Mouse (Mus musculus) lung, adult 2 months (tissue): ENCODE measurements around the gene Rxylt1. TPM values are rescaled to one million over a fixed set of nuclear protein-coding genes. Genes with fewer than 3 reads are reported as not detected.

Source experiments
- DNase-seq: peaks from one replicate; pipeline ENCODE4 v3.0.0; 2022
- H3K4me1 ChIP-seq: fragments of 200-500 bp; 2 replicates; pipeline ENCODE4 v1.6.1; 2011; ENCODE audit warnings: low read length; ENCODE audit not compliant: control insufficient read depth, insufficient read depth
- H3K4me3 ChIP-seq: fragments of 200-500 bp; replicated peaks from 2 replicates; pipeline ENCODE3; 2011; ENCODE audit warnings: low read depth, mild to moderate bottlenecking, control low read depth, low read length; ENCODE audit errors: extremely low read depth
- CTCF ChIP-seq: fragments of 200-500 bp; IDR thresholded peaks from 2 replicates; pipeline ENCODE4 v1.5.1; 2011; ENCODE audit warnings: mild to moderate bottlenecking, low read length, control low read depth; ENCODE audit not compliant: insufficient read depth
- POLR2A ChIP-seq: fragments of 200-500 bp; IDR thresholded peaks from 2 replicates; pipeline ENCODE4 v1.6.1; 2011; ENCODE audit warnings: low read depth, mild to moderate bottlenecking, control low read depth, low read length, borderline replicate concordance; ENCODE audit errors: extremely low read depth
- WGBS: fragments of 180-500 bp; shearing (Covaris S2); methylation state at CpG from one replicate; pipeline ENCODE4 v1.1.7; 2018; 5-methylcytosine and 5-hydroxymethylcytosine counted together
- polyA plus RNA-seq: library from polyadenylated mRNA; depleted of rRNA; stranded (reverse); fragments of >200 nt; gene quantifications from 2 replicates; pipeline ENCODE4 v1.2.3, GENCODE M21; 2012; rRNA removed

The Rxylt1 gene
- polyA plus RNA-seq, 1 experiment: 4.9 TPM

- DNase-seq: no peak
- Histone ChIP-seq H3K4me1 (0 out of 2 replicates have a peak, but pooled peaks cover 3% of the 10 kb centered on the region), H3K4me3 (no peak overlapping the region)
- 39% methylated on average over 9 of the region's 9 CpGs for WGBS
- TF ChIP-seq CTCF: no peak
- TF ChIP-seq POLR2A: no peak
These were observed 51.2 kb downstream of the Rxylt1 start for GRCm38 (mm10) chr10:122045946-122046345.

DNA sequence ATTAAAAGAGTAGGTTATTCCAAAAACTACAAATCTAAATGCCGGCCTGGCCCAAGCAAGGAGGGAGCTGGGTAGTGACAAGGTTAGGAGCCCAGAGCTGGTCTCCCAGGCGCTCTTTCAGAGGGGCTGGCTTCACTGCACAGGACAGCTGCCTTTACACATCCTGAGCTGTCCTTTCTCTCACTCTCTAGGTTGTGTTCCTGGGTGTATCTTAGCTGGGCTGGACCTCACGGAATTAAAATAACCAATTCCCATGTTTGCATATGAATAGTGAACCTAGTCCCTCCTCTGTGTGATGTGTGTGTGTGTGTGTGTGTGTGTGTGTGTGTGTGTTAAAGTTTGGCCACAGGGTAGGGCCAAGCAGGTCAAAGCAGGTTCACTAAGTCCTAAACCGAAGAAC, 52.2 kb downstream of the Rxylt1 start:
- no peak for DNase-seq
- WGBS: 78% methylated on average over 4 of the region's 4 CpGs
- TF ChIP-seq CTCF (no peak), POLR2A (no peak)
- H3K4me1 ChIP-seq: 0 out of 2 replicates have a peak, but pooled peaks cover 3% of the 10 kb centered on the region
- no peak overlapping the region for H3K4me3 ChIP-seq

- WGBS: 45% methylated on average over 4 of the region's 4 CpGs
- H3K4me1 ChIP-seq: no peaks in the 10 kb centered on the region
- H3K4me3 ChIP-seq: no peak overlapping the region
- peak; percentile 46; the same call in 1 of the 2 replicates for TF ChIP-seq CTCF
- TF ChIP-seq POLR2A: no peak
- no peak for DNase-seq
These were observed 56.8 kb downstream of the Rxylt1 start for GRCm38 (mm10) chr10:122040372-122040771.

GRCm38 (mm10) chr10:122039566-122039965, 57.6 kb downstream of the Rxylt1 start:
- TF ChIP-seq CTCF (no peak), POLR2A (no peak)
- Histone ChIP-seq H3K4me1 (no peaks in the 10 kb centered on the region), H3K4me3 (no peak overlapping the region)
- WGBS: 84% methylated on average over 4 of the region's 4 CpGs
- no peak for DNase-seq

DNA sequence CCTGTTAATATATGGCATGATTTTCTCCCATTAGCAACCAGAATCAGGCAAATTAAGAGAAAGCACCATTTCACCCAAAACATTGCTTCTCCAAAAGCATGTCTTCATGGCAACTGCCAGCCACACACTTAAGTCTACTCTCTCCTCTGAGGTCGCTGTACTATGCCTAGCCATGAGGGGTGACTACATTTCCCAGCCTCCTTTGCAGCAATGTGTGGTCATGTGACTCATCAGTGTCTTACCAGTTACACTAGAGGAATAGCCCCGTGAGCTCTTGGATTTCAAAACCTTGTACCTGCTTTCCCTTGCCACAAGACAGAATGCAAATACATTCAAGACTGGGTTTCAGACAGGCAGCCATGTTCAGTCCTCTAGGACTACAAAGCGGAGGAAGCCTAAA, 58.6 kb downstream of the Rxylt1 start:
- no peaks in the 10 kb centered on the region for H3K4me1 ChIP-seq
- no peak overlapping the region for H3K4me3 ChIP-seq
- TF ChIP-seq CTCF: no peak
- no peak for TF ChIP-seq POLR2A
- no peak for DNase-seq
- 45% methylated on average over 3 of the region's 3 CpGs for WGBS

GRCm38 (mm10) chr10:122033271-122033670, 63.9 kb downstream of the Rxylt1 start:
- DNase-seq: no peak
- TF ChIP-seq POLR2A: no peak
- Histone ChIP-seq H3K4me3 (no peak overlapping the region), H3K4me1 (peaks cover 4% of the 10 kb centered on the region; the same call in 1 of the 2 replicates)
- 65% methylated on average over 5 of the region's 5 CpGs for WGBS

- H3K4me1 ChIP-seq: peaks cover 4% of the 10 kb centered on the region; the same call in 1 of the 2 replicates
- no peak for DNase-seq
- H3K4me3 ChIP-seq: no peak overlapping the region
- TF ChIP-seq POLR2A: no peak
- TF ChIP-seq CTCF: no peak
- WGBS: 45% methylated on average over 5 of the region's 5 CpGs
These were observed 66.8 kb downstream of the Rxylt1 start for GRCm38 (mm10) chr10:122030420-122030819.

GRCm38 (mm10) chr10:122029738-122030137, 67.4 kb downstream of the Rxylt1 start:
- no peak for TF ChIP-seq POLR2A
- TF ChIP-seq CTCF: no peak
- peaks cover 4% of the 10 kb centered on the region; the same call in 1 of the 2 replicates for H3K4me1 ChIP-seq
- DNase-seq: no peak
- no peak overlapping the region for H3K4me3 ChIP-seq
- 10% methylated on average over 7 of the region's 7 CpGs for WGBS

Other genes starting within 250 kb of the Rxylt1 start
- 5.6 and 6.8 TPM in 2 replicates for gene Srgap1, start 50.1 kb downstream of the Rxylt1 start, polyA plus RNA-seq